Mouse (Mus musculus) CD4-positive, CD25-positive, alpha-beta regulatory T cell, adult 4 months (primary cell): ENCODE results near the gene Armcx2. TPM values are rescaled to one million over a fixed set of nuclear protein-coding genes. Genes with fewer than 3 reads are reported as not detected.
"Not testable (repeated sequence)": the region's sequence is repeated elsewhere in the genome, so short reads cannot be mapped to it uniquely, and the experiment has no call there.

Source experiments
- ATAC-seq: one replicate; pipeline ENCODE4 v1.8.0; 2017
- polyA plus RNA-seq, 2 experiments: library from polyadenylated mRNA; unstranded; fragments of 100-300 nt; shearing (Covaris generic); gene quantifications; one replicate each; pipeline ENCODE4 v1.2.1; 2017

Armcx2 gene
- polyA plus RNA-seq, result 10 to 100 TPM in 1 of 2 experiments, 1 to 10 TPM in 1; 7.5 to 15.3 TPM

GRCm38 (mm10) chrX:134808755-134809224, at the start of gene Armcx2:
Armcx2 (minus strand) TSS chrX:134809221.
- peak; percentile 84 for ATAC-seq

GRCm38 (mm10) chrX:134849662-134850061, 40.6 kb upstream of the Armcx2 start:
- no peak for ATAC-seq

- no peak for ATAC-seq
Observed at GRCm38 (mm10) chrX:134844424-134844823, 35.4 kb upstream of the Armcx2 start.

GRCm38 (mm10) chrX:134830508-134830907, 21.5 kb upstream of the Armcx2 start:
- no peak for ATAC-seq

- peak; percentile 48 for ATAC-seq
Observed at GRCm38 (mm10) chrX:134807833-134808754, 927 bp downstream of the Armcx2 start.

- no peak for ATAC-seq
Observed at GRCm38 (mm10) chrX:134787728-134788127, 21.3 kb downstream of the Armcx2 start.

- not testable (repeated sequence) for ATAC-seq
Observed at GRCm38 (mm10) chrX:134763428-134764198, 45.4 kb downstream of the Armcx2 start.

GRCm38 (mm10) chrX:134757293-134757995, 51.6 kb downstream of the Armcx2 start:
- ATAC-seq, result no peak

GRCm38 (mm10) chrX:134756434-134757292, 52.4 kb downstream of the Armcx2 start, which contains the start of gene Armcx3:
Armcx3 (plus strand) TSS chrX:134756595.
- peak; percentile 92 for ATAC-seq

Other genes starting within 250 kb of the Armcx2 start
- 1 to 10 TPM in 1 of 2 experiments, under 1 TPM in 1; 0.38 to 2.2 TPM for gene Btk, start 225.7 kb downstream of the Armcx2 start, polyA plus RNA-seq
- 100 to 1,000 TPM; 553 to 695 TPM for gene Rpl36a, start 223.6 kb downstream of the Armcx2 start, polyA plus RNA-seq
- 1 to 10 TPM; 3.4 to 4.9 TPM for gene Gla, start 208.1 kb downstream of the Armcx2 start, polyA plus RNA-seq
- gene Hnrnph2, start 208.0 kb downstream of the Armcx2 start, polyA plus RNA-seq, result 100 to 1,000 TPM in 1 of 2 experiments, 10 to 100 TPM in 1; 93.8 to 139 TPM
- under 1 TPM; 0.51 to 0.71 TPM for gene Armcx4, start 122.7 kb downstream of the Armcx2 start, polyA plus RNA-seq
- gene Armcx1, start 91.3 kb downstream of the Armcx2 start, polyA plus RNA-seq, result 1 to 10 TPM; 2.7 to 3.7 TPM
- 1 to 10 TPM; 1.3 to 1.9 TPM for gene Armcx6, start 57.8 kb downstream of the Armcx2 start, polyA plus RNA-seq
- gene Armcx3, start 52.6 kb downstream of the Armcx2 start, polyA plus RNA-seq, result 10 to 100 TPM; 12.5 to 18.9 TPM
- gene Nxf2, start 155.5 kb upstream of the Armcx2 start, polyA plus RNA-seq, result under 1 TPM in 1 of 2 experiments, not detected in 1; 0.42 TPM
- 10 to 100 TPM in 1 of 2 experiments, 1 to 10 TPM in 1; 8.1 to 10.7 TPM for gene Zmat1, start 200.0 kb upstream of the Armcx2 start, polyA plus RNA-seq